Mouse (Mus musculus): Measurements from ENCODE around the gene 4930556J24Rik. TPM values are rescaled to one million over a fixed set of nuclear protein-coding genes. Genes with fewer than 3 reads are reported as not detected.
A peak's percentile ranks its signal among the peaks of the same experiment; 100 is the strongest.

The 4930556J24Rik gene
- total and polyA plus RNA-seq, 3 experiments, result 0.31 to 0.47 TPM; not detected in 1

DNA sequence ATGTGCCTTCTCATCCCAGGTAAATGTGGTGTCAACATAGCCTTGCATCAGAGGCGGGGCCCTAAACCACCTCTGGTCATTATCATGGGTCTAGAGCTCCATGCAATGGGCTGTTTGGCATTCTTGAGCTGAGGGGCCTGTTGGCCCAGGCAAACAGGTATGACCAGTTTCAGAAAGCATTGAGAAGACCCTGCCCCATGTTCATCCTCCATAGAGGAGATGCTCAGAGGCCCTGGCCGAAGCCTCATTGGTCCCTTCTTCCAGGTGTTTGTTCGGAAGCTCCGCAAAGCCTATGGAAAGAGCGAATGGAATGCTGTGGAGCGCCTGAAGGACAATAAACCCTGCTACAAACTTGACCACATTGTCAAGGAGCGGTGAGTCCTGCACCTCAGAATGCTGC is 6.2 kb downstream of the 4930556J24Rik start:
- H3K9me3 ChIP-seq (replicated peaks; ENCODE audit: insufficient read depth, low read length), result no peaks in the 10 kb centered on the region
- TF ChIP-seq UBTF (IDR thresholded peaks at IDR 0.05; ENCODE audit: borderline replicate concordance, insufficient read depth, low read depth, low read length) (no peak), POLR2AphosphoS2 (IDR thresholded peaks at IDR 0.05; ENCODE audit: low read length) (no peak), GABPA (IDR thresholded peaks at IDR 0.05; ENCODE audit: low read depth, low read length) (no peak), TBP (IDR thresholded peaks at IDR 0.05; ENCODE audit: low read depth, low read length) (no peak), MEF2A (IDR thresholded peaks at IDR 0.05; ENCODE audit: extremely low read depth, insufficient replicate concordance, low read depth, low read length, poor library complexity, severe bottlenecking) (no peak), JUND (IDR thresholded peaks at IDR 0.05; ENCODE audit: low read depth, low read length) (no peak), SIN3A (IDR thresholded peaks at IDR 0.05; ENCODE audit: low read length) (no peak), CHD1 (IDR thresholded peaks at IDR 0.05; ENCODE audit: low read depth, low read length) (no peak), POLR2A (IDR thresholded peaks at IDR 0.05; ENCODE audit: control insufficient read depth in 1 of 2, insufficient read depth in 1 of 2, low read depth in 1 of 2, low read length in 2 of 2, poor library complexity in 1 of 2) (no peak), MYC (IDR thresholded peaks at IDR 0.05; ENCODE audit: low read depth, low read length) (no peak), MAX (IDR thresholded peaks at IDR 0.05; ENCODE audit: low read length) (no peak), RAD21 (IDR thresholded peaks at IDR 0.05; ENCODE audit: low read depth, low read length) (no peak), ZKSCAN1 (IDR thresholded peaks at IDR 0.05; ENCODE audit: low read depth, low read length) (no peak), E2F4 (IDR thresholded peaks at IDR 0.05; ENCODE audit: borderline replicate concordance, low read depth, low read length) (no peak), NELFE (IDR thresholded peaks at IDR 0.05; ENCODE audit: low read depth, low read length) (no peak), ZC3H11A (IDR thresholded peaks at IDR 0.05; ENCODE audit: low read depth, low read length) (no peak)
- DNase-seq (ENCODE audit: low read depth, low spot score), result no peak
- H3K27ac ChIP-seq (ENCODE audit: control insufficient read depth, low read depth, low read length), result no peak overlapping the region
- H3K79me2 ChIP-seq (ENCODE audit: control insufficient read depth, insufficient read depth, low read length, poor library complexity), result peaks cover 30% of the 10 kb centered on the region
- H3K9ac ChIP-seq (ENCODE audit: control insufficient read depth, low read depth, low read length, poor library complexity, severe bottlenecking), result no peak overlapping the region
- H3K27me3 ChIP-seq (ENCODE audit: control insufficient read depth in 1 of 2, insufficient read depth in 2 of 2, low read length in 2 of 2), result no peaks in the 10 kb centered on the region
- peaks cover 7 to 9% of the 10 kb centered on the region in 2 experiments for H3K4me1 ChIP-seq (ENCODE audit: control insufficient read depth in 1 of 2, insufficient read depth in 2 of 2, low read length in 2 of 2)
- H3K36me3 ChIP-seq (ENCODE audit: control insufficient read depth in 1 of 2, insufficient read depth in 2 of 2, low read length in 2 of 2), result peaks cover 15 to 46% of the 10 kb centered on the region in 2 experiments
- H3K4me3 ChIP-seq (ENCODE audit: control insufficient read depth in 1 of 2, insufficient read depth in 1 of 2, low read depth in 2 of 2, low read length in 2 of 2), result no peak overlapping the region

- Histone ChIP-seq H3K79me2 (ENCODE audit: control insufficient read depth, insufficient read depth, low read length, poor library complexity) (peaks cover 34% of the 10 kb centered on the region), H3K27ac (ENCODE audit: control insufficient read depth, low read depth, low read length) (no peak overlapping the region), H3K4me3 (ENCODE audit: control insufficient read depth in 1 of 2, insufficient read depth in 1 of 2, low read depth in 2 of 2, low read length in 2 of 2) (no peak overlapping the region), H3K4me1 (ENCODE audit: control insufficient read depth in 1 of 2, insufficient read depth in 2 of 2, low read length in 2 of 2) (peaks cover 10 to 13% of the 10 kb centered on the region in 2 experiments), H3K9ac (ENCODE audit: control insufficient read depth, low read depth, low read length, poor library complexity, severe bottlenecking) (no peak overlapping the region), H3K27me3 (ENCODE audit: control insufficient read depth in 1 of 2, insufficient read depth in 2 of 2, low read length in 2 of 2) (no peaks in the 10 kb centered on the region), H3K9me3 (replicated peaks; ENCODE audit: insufficient read depth, low read length) (no peaks in the 10 kb centered on the region), H3K36me3 (ENCODE audit: control insufficient read depth in 1 of 2, insufficient read depth in 2 of 2, low read length in 2 of 2) (peaks cover 19 to 42% of the 10 kb centered on the region in 2 experiments)
- TF ChIP-seq CTCF (IDR thresholded peaks at IDR 0.05 in 2 of 3, conservative IDR thresholded peaks at IDR 0.05 in 1 of 3; ENCODE audit: control insufficient read depth in 1 of 3, insufficient read depth in 1 of 3, low read depth in 2 of 3, low read length in 3 of 3, poor library complexity in 1 of 3, severe bottlenecking in 1 of 3) (peak in 2 of 3 experiments; percentile 45 to 55; a peak in 4 of 6 replicates), NELFE (IDR thresholded peaks at IDR 0.05; ENCODE audit: low read depth, low read length) (0 out of 2 replicates have a peak, but pooled peaks have one; percentile 5), ZKSCAN1 (IDR thresholded peaks at IDR 0.05; ENCODE audit: low read depth, low read length) (no peak), ZC3H11A (IDR thresholded peaks at IDR 0.05; ENCODE audit: low read depth, low read length) (no peak), UBTF (IDR thresholded peaks at IDR 0.05; ENCODE audit: borderline replicate concordance, insufficient read depth, low read depth, low read length) (no peak), USF1 (IDR thresholded peaks at IDR 0.05; ENCODE audit: low read depth, low read length) (no peak), TCF12 (IDR thresholded peaks at IDR 0.05; ENCODE audit: low read depth, low read length) (no peak), SIN3A (IDR thresholded peaks at IDR 0.05; ENCODE audit: low read length) (0 out of 2 replicates have a peak, but pooled peaks have one; percentile 17), MXI1 (IDR thresholded peaks at IDR 0.05; ENCODE audit: low read depth, low read length) (no peak)
- DNase-seq (ENCODE audit: low read depth, low spot score), result peak; percentile 54
Observed at GRCm38 (mm10) chr11:3969837-3970236, 6.7 kb downstream of the 4930556J24Rik start.

All from MEL (cell line).